Mouse (Mus musculus): ENCODE results near the gene Emsy. TPM values are rescaled to one million over a fixed set of nuclear protein-coding genes. Genes with fewer than 3 reads are reported as not detected.

Emsy gene
- polyA plus RNA-seq, 1 experiment from 2014 or later, result 28.1 TPM

- Histone ChIP-seq H3K4me3 (ENCODE audit: low read length) (no peak overlapping the region), H3K9me3 (ENCODE audit: control insufficient read depth, low read length) (no peaks in the 10 kb centered on the region), H3K9ac (ENCODE audit: low read depth, low read length) (no peak overlapping the region), H3K27ac (ENCODE audit: low read depth, low read length) (no peak overlapping the region), H3K4me1 (ENCODE audit: control insufficient read depth, insufficient read depth, low read depth, low read length) (no peaks in the 10 kb centered on the region), H3K4me2 (ENCODE audit: low read length) (no peak overlapping the region), H3K36me3 (ENCODE audit: control insufficient read depth, insufficient read depth, low read length) (no peaks in the 10 kb centered on the region), H3K27me3 (replicated peaks; ENCODE audit: control insufficient read depth, insufficient read depth, low read length) (no peaks in the 10 kb centered on the region)
- ATAC-seq, result no peak
- 92% methylated on average over 2 of the region's 2 CpGs for WGBS
Observed at GRCm38 (mm10) chr7:98574771-98575191, 81.8 kb downstream of the Emsy start.

GRCm38 (mm10) chr7:98574271-98574670 is 82.3 kb downstream of the Emsy start:
- Histone ChIP-seq H3K36me3 (ENCODE audit: control insufficient read depth, insufficient read depth, low read length) (no peaks in the 10 kb centered on the region), H3K27ac (ENCODE audit: low read depth, low read length) (no peak overlapping the region), H3K4me2 (ENCODE audit: low read length) (no peak overlapping the region), H3K4me1 (ENCODE audit: control insufficient read depth, insufficient read depth, low read depth, low read length) (no peaks in the 10 kb centered on the region), H3K9me3 (ENCODE audit: control insufficient read depth, low read length) (no peaks in the 10 kb centered on the region), H3K27me3 (replicated peaks; ENCODE audit: control insufficient read depth, insufficient read depth, low read length) (no peaks in the 10 kb centered on the region), H3K4me3 (ENCODE audit: low read length) (no peak overlapping the region), H3K9ac (ENCODE audit: low read depth, low read length) (no peak overlapping the region)
- no peak for ATAC-seq
- 95% methylated on average over 7 of the region's 7 CpGs for WGBS

- no peak overlapping the region for H3K27ac ChIP-seq (ENCODE audit: low read depth, low read length)
- no peaks in the 10 kb centered on the region for H3K36me3 ChIP-seq (ENCODE audit: control insufficient read depth, insufficient read depth, low read length)
- H3K9me3 ChIP-seq (ENCODE audit: control insufficient read depth, low read length), result no peaks in the 10 kb centered on the region
- no peak overlapping the region for H3K9ac ChIP-seq (ENCODE audit: low read depth, low read length)
- no peaks in the 10 kb centered on the region for H3K4me1 ChIP-seq (ENCODE audit: control insufficient read depth, insufficient read depth, low read depth, low read length)
- H3K4me2 ChIP-seq (ENCODE audit: low read length), result no peak overlapping the region
- no peaks in the 10 kb centered on the region for H3K27me3 ChIP-seq (replicated peaks; ENCODE audit: control insufficient read depth, insufficient read depth, low read length)
- H3K4me3 ChIP-seq (ENCODE audit: low read length), result no peak overlapping the region
- WGBS, result 51% methylated on average over 10 of the region's 10 CpGs
- peak; percentile 45; the same call in 1 of the 2 replicates for ATAC-seq
Observed at GRCm38 (mm10) chr7:98573231-98573781, 83.3 kb downstream of the Emsy start.

GRCm38 (mm10) chr7:98572223-98572868 is 84.2 kb downstream of the Emsy start:
- Histone ChIP-seq H3K36me3 (ENCODE audit: control insufficient read depth, insufficient read depth, low read length) (no peaks in the 10 kb centered on the region), H3K9me3 (ENCODE audit: control insufficient read depth, low read length) (no peaks in the 10 kb centered on the region), H3K4me1 (ENCODE audit: control insufficient read depth, insufficient read depth, low read depth, low read length) (no peaks in the 10 kb centered on the region), H3K4me2 (ENCODE audit: low read length) (no peak overlapping the region), H3K27me3 (replicated peaks; ENCODE audit: control insufficient read depth, insufficient read depth, low read length) (no peaks in the 10 kb centered on the region), H3K9ac (ENCODE audit: low read depth, low read length) (no peak overlapping the region), H3K4me3 (ENCODE audit: low read length) (no peak overlapping the region), H3K27ac (ENCODE audit: low read depth, low read length) (no peak overlapping the region)
- 27% methylated on average over 10 of the region's 10 CpGs for WGBS
- ATAC-seq, result no peak

- no peak overlapping the region for H3K4me3 ChIP-seq (ENCODE audit: low read length)
- H3K27ac ChIP-seq (ENCODE audit: low read depth, low read length), result no peak overlapping the region
- H3K4me2 ChIP-seq (ENCODE audit: low read length), result no peak overlapping the region
- no peak overlapping the region for H3K9ac ChIP-seq (ENCODE audit: low read depth, low read length)
- no peak for ATAC-seq
- H3K4me1 ChIP-seq (ENCODE audit: control insufficient read depth, insufficient read depth, low read depth, low read length), result no peaks in the 10 kb centered on the region
- no peaks in the 10 kb centered on the region for H3K27me3 ChIP-seq (replicated peaks; ENCODE audit: control insufficient read depth, insufficient read depth, low read length)
- 70% methylated on average over 8 of the region's 8 CpGs for WGBS
- H3K36me3 ChIP-seq (ENCODE audit: control insufficient read depth, insufficient read depth, low read length), result no peaks in the 10 kb centered on the region
- no peaks in the 10 kb centered on the region for H3K9me3 ChIP-seq (ENCODE audit: control insufficient read depth, low read length)
Observed at GRCm38 (mm10) chr7:98570824-98571505, 85.6 kb downstream of the Emsy start.

GRCm38 (mm10) chr7:98567056-98567455 is 89.5 kb downstream of the Emsy start:
- H3K27me3 ChIP-seq (replicated peaks; ENCODE audit: control insufficient read depth, insufficient read depth, low read length), result no peaks in the 10 kb centered on the region
- no peak for ATAC-seq
- H3K4me1 ChIP-seq (ENCODE audit: control insufficient read depth, insufficient read depth, low read depth, low read length), result no peaks in the 10 kb centered on the region
- H3K9me3 ChIP-seq (ENCODE audit: control insufficient read depth, low read length), result no peaks in the 10 kb centered on the region
- H3K27ac ChIP-seq (ENCODE audit: low read depth, low read length), result no peak overlapping the region
- no peaks in the 10 kb centered on the region for H3K36me3 ChIP-seq (ENCODE audit: control insufficient read depth, insufficient read depth, low read length)
- H3K4me2 ChIP-seq (ENCODE audit: low read length), result no peak overlapping the region
- 41% methylated on average over 5 of the region's 5 CpGs for WGBS
- H3K4me3 ChIP-seq (ENCODE audit: low read length), result no peak overlapping the region
- H3K9ac ChIP-seq (ENCODE audit: low read depth, low read length), result no peak overlapping the region

GRCm38 (mm10) chr7:98564607-98565364 is 91.8 kb downstream of the Emsy start:
- no peak overlapping the region for H3K9ac ChIP-seq (ENCODE audit: low read depth, low read length)
- 76% methylated on average over 9 of the region's 9 CpGs for WGBS
- ATAC-seq, result no peak

GRCm38 (mm10) chr7:98563991-98564390 is 92.6 kb downstream of the Emsy start:
- no peak for ATAC-seq
- no peak overlapping the region for H3K4me2 ChIP-seq (ENCODE audit: low read length)
- no peaks in the 10 kb centered on the region for H3K4me1 ChIP-seq (ENCODE audit: control insufficient read depth, insufficient read depth, low read depth, low read length)
- no peak overlapping the region for H3K27ac ChIP-seq (ENCODE audit: low read depth, low read length)
- H3K9ac ChIP-seq (ENCODE audit: low read depth, low read length), result no peak overlapping the region
- no peak overlapping the region for H3K4me3 ChIP-seq (ENCODE audit: low read length)
- no peaks in the 10 kb centered on the region for H3K27me3 ChIP-seq (replicated peaks; ENCODE audit: control insufficient read depth, insufficient read depth, low read length)
- H3K36me3 ChIP-seq (ENCODE audit: control insufficient read depth, insufficient read depth, low read length), result no peaks in the 10 kb centered on the region
- 91% methylated on average over 6 of the region's 6 CpGs for WGBS
- H3K9me3 ChIP-seq (ENCODE audit: control insufficient read depth, low read length), result no peaks in the 10 kb centered on the region

More at GRCm38 (mm10) chr7:98564607-98565364, 91.8 kb downstream of the Emsy start:
- H3K4me2 ChIP-seq (ENCODE audit: low read length), result no peak overlapping the region
- H3K4me1 ChIP-seq (ENCODE audit: control insufficient read depth, insufficient read depth, low read depth, low read length), result no peaks in the 10 kb centered on the region
- H3K27me3 ChIP-seq (replicated peaks; ENCODE audit: control insufficient read depth, insufficient read depth, low read length), result no peaks in the 10 kb centered on the region
- H3K27ac ChIP-seq (ENCODE audit: low read depth, low read length), result no peak overlapping the region
- no peaks in the 10 kb centered on the region for H3K9me3 ChIP-seq (ENCODE audit: control insufficient read depth, low read length)
- no peaks in the 10 kb centered on the region for H3K36me3 ChIP-seq (ENCODE audit: control insufficient read depth, insufficient read depth, low read length)
- H3K4me3 ChIP-seq (ENCODE audit: low read length), result no peak overlapping the region

GRCm38 (mm10) chr7:98562966-98563365 is 93.6 kb downstream of the Emsy start:
- Histone ChIP-seq H3K9me3 (ENCODE audit: control insufficient read depth, low read length) (no peaks in the 10 kb centered on the region), H3K27ac (ENCODE audit: low read depth, low read length) (no peak overlapping the region), H3K9ac (ENCODE audit: low read depth, low read length) (no peak overlapping the region), H3K4me3 (ENCODE audit: low read length) (no peak overlapping the region), H3K36me3 (ENCODE audit: control insufficient read depth, insufficient read depth, low read length) (no peaks in the 10 kb centered on the region), H3K4me2 (ENCODE audit: low read length) (no peak overlapping the region), H3K27me3 (replicated peaks; ENCODE audit: control insufficient read depth, insufficient read depth, low read length) (no peaks in the 10 kb centered on the region), H3K4me1 (ENCODE audit: control insufficient read depth, insufficient read depth, low read depth, low read length) (no peaks in the 10 kb centered on the region)
- 72% methylated on average over 5 of the region's 5 CpGs for WGBS
- no peak for ATAC-seq

All from hindbrain, embryonic 16.5 days (tissue).